Mouse (Mus musculus) erythroid progenitor cell, adult 5-6 weeks (primary cell): ENCODE measurements at regions not wholly inside any gene's neighbourhood (a gene's known extent, or its start where the extent isn't known, plus 50 kb on each side); places are given as distances from the start of the nearest gene placed in this dataset.
A peak's percentile ranks its signal among the peaks of the same experiment; 100 is the strongest.

Source experiments
- ATAC-seq: replicated peaks from 2 replicates; pipeline ENCODE4 v1.8.0; 2016; ENCODE audit warnings: moderate number of reproducible peaks, mild to moderate bottlenecking, moderate TSS enrichment, inconsistent platforms; ENCODE audit not compliant: poor library complexity, low FRiP score, severe bottlenecking

DNA sequence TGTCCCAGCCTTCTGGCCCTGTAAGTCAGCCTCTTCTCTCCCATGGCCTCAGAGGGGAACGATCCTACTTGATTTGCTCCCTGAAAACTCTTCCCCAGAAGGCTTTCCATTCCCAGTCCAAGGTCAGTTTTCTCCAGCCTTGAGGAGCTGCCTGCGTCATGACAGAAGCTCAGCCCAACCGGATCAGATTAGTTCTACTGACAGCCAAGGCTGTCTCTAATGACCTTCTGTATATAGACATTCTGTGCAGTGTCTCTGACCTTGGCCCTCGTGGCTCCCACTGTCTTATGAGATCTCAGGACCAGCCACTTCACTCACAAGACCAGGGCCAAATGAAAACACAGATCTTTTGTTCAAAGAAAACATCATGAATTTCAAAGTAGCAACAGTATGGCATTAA, 166.6 kb upstream of the Cited2 start:
- ATAC-seq = no peak

DNA sequence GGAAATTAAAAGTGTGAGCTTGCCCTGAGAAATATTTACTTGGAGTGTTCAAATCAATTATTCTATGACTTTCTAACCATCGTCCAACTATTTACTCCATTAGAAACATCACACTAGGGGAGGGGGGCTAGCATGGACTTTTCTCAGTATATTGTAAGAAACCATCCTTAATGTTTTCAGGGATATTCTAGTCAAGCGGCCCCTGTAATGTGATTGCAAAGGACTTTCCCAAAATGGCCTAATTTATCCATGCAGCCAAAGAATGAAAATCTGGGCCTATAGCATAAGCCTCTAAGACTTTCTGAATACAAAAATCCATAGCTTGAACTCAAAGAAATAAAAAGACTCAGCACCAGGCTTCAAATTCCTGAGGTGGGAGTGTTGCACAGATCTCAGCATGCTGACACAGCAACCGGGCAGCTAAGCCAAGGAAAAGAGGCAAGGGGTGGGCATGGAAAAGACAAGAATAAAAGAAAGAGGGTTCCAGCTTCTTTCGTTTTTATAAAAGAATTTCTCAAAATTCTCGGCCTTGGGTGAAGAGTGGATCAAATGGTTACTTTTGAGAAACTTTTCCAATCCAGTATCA, 163.6 kb upstream of the Cited2 start:
- ATAC-seq = no peak

DNA sequence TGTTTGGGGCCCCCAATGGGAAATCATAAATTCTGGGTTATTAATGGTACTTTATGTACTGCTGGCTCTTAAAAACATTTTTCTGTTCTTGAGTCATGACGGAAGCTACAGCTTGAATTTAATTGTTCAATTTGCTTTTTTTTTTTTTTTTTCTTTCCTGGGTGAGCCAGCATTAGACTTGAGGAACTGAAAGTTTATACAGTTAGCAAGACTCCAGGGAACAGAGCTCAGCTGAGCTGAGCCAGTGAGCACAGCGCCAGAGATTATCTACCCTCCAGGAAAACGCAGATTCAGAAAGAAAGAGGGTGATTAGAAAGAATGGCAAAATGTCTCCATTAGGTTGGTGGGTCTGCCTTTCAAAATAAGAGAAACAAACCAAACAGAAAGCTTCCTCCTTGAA, 163.0 kb upstream of the Cited2 start:
- ATAC-seq = no peak

DNA sequence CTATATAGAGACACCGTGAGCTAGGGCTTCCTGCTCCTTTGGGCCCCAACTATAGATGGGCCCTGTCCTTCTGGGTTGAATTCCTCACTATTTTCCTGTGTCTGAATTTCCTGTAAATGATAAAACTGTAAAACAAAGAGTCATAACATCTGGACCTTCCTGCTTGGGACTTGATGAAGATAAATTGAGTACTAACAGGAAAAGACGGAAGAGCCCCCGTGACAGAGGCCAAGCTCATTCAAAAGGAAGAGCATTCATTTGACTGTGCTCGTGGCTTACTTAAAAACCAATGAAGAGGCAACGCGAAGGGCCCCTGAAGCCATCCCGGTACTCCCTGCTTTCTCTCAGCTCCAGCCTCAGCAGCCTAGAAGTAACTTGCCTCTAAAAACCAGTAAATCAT, 161.6 kb upstream of the Cited2 start:
- ATAC-seq = no peak

DNA sequence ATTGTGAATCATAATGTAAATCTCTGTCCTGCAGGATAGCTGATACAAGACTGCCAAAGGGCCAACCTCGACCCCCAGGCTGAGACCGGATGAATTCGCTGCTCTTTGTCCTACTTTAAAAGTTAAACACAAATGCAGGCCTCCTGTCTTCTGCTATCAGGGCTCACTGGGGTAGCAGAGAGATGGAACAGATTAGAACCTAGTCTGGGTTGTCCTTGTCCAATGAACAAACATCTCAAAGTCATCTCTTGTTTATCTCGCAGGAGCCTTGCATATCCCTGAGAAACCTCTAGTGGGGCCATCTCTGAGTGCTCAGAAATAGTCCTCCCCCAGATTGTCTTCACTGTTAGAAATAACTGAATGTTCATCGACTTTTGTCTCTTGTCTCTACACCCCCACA, 161.0 kb upstream of the Cited2 start:
- ATAC-seq = no peak

DNA sequence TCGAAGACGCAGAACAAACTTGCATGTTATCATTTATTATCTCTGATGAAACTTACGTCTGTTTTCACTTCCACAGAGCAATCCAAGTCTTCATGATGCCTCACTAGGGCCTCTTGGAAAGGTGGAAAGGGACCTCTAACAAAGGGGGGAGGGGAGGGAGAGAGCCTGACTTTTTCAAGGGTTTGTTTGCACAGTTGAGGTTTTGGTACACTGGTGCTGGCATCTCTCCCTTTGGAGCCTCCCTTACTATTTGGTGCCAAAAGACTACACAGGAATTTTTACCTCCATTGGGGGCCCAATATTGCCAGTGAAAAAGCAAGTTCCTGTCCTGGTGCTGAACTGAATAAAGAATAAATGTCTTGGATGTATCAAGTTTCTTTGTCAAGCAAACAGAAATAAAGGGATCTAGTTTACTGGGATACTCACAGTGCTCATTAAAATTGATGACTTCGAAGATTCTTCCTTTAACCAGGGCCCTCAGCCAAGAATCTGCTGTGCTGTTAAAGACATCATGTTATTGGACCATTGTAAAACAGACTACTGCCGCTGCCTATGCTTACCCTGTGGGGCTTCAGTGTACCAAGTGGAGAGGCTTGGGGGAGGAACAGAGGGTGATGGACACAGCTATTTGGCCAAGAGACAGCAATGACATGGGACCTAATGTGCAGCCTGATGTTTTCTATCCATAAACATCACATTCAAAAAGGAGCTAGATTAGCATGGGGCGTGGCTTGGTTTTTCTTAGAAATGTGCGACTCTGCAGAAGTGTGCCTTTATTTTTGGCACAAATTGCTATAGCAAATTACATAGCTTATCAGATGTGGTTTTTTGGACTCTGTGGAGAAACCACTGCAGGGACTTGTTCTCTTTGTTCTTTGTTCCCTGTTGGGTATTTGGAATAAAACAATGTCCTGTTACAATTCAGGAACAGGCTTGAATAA, 160.3 kb upstream of the Cited2 start:
- ATAC-seq = peak; percentile 42; the same call in 1 of the 2 replicates

DNA sequence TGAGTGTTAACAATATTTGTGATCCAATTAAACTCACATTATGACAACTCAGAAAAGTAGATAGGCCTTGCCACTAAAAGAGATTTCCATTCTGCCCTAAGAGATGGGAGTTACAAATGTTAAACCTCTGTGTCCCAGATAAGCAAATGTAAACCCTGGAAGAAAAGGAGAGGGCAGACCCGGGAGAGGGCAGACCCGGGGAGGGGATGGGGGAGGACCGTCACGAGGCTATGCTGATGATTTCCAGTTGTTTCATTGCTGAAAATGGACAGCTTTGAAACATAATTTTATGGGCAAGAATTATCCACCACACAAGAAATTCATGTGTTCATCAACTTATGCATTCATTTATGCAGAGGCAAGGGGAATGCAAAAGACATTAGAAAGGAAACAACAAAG, 159.7 kb upstream of the Cited2 start:
- ATAC-seq = no peak

DNA sequence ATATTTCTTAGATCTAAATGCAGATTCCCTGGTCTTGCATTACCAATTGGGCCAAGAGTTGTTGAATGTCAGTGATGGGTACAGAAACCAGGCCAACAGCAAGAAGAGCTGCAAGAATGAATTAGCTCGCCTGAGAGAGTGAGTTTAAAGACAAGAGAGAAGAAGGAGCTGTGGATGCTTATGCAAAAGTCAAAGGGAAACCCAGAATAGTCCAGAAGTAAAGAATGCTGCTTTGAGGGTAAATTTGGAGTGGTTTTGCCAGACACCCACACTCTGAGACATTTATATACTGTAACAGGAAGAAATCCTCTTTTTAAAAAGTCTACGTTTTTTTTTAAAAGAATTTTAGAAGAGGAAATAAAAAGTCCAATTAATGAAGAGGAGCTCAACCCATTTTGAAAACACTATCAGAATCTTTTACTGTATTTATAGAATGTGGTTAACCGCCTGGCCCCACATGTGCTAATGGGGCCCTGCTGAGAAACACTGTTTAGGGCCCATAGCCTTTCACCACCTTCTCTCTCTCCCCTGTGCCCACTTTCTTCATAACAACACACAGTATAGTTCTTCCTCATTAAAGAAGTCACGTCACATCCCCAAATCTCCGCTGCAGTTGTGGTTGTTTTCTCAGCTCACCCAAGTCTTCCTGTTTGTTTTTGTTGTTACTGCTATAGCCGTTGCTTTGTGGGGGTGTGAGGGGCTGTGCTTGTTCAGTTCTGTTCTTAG, 158.0 kb upstream of the Cited2 start:
- no peak for ATAC-seq

DNA sequence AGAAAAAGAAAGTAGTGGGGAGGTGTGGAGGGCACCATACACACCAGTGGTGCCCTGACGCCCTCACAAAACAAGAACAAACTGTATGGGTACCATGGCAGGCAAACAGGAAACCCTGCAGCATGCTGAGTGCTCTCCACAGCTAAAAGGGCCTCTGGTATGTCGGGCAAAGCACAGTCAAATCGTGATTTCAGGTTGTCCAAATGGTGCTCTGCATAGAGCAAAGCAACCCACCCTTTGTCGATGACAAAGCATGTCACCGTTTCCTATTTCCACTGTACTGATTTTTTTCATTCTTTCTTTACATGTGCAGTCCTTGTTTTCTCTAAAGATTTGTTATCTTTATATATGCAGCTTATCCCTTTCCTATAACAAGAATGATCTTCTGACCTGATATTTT, 156.0 kb upstream of the Cited2 start:
- ATAC-seq = no peak

DNA sequence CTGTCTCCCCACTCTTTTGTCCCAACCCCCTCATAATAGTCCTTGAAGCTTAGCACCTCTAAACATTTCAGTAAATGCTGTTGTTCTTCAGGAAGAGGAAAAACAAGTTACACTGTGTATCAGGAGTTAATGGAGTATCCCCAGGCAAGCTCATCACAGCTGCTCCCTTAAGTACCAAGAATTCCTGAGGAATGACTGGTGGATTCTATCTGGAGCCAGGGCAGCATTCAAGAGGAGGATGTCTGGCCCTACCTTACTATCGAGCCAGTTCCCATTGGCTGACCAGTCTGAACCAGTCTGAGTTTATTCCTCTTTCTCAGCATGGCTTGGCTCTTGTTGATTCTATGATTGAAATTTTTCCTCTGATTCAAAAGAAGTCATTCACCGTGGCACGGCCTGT, 155.4 kb upstream of the Cited2 start:
- ATAC-seq = no peak

DNA sequence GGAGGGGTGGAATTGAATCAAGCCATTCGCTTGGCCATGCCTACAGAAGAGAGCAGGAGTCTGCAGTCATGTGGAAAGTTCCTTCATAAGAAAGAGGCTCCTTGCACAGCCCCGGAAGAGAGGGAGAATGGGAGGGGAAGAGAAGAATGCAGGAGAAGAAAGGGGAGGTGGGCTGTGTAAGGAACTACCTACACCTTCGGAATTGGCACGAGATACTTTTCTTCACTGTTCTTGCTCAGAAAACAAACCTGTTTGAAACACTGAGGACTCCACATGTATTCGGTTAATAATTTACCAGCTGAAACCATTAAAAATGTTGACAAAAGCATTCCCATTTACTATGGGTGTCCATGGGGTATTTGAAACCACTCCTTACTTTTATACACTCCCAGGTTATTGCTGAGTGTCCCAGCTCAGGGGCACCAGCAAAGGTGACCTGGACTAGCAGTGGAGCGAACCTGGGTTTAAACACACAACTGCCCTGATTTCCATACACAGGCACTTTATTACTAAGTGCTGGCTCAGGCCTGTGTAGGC, 153.4 kb upstream of the Cited2 start:
- no peak for ATAC-seq

DNA sequence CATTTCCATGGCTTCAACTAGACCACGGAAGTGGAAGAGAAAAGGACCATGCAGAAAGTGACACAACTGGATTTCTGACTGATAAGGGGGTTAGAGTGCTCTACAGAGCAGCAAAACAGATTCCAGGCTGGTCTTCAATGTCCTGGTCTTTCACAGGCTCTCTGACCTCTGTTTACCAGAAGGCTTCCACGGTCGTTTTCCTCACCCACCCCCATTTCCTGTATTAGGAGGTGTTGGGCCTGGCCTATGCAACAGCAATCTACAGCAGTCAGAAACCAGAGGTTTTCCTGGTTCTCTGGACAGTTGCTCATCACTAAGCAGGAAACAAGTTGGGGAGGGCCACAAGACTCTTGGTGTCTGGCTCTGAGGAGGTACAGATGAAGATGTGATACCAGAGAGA, 148.1 kb upstream of the Cited2 start:
- no peak for ATAC-seq

DNA sequence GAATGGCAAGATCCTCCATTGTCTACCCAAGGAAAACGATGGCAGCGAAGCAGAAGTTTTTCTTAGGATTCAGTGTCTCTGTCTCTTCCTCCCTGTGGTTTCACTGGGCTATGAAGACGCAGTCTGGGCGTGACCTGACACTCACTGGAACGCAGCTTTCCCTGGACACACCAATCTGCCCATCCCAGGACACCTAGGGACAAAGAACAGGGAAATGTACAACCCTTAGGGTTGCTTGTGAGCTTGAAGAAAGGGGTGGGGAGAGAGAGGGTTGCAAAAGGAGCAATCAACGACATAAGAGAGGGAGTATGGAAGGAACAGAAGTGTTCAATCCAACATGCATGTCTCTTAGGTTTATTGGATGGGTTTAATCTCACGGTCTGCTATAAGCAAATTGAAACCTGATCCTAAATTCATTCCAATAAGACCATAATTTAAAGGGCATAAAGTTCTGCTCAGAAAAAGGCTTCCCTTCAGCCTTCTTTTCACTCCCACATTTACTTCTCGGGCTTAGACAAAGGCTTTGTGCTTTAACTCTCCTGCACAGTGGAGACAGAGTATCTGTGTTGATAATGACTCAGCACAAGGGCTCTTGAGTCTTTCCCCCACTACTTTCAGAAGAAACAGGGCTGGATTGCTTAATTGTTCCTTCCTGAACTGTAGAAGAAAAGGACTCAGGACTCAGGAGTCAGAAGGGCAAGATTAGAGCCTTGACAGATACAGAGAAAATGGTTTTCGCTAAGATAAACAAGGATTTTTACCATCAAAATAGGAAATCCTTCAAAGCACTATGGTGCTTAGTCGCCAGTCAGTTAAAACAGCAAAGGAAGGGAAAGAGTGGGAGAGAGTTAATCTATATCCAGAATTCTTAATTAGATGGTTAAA, 147.3 kb upstream of the Cited2 start:
- no peak for ATAC-seq

DNA sequence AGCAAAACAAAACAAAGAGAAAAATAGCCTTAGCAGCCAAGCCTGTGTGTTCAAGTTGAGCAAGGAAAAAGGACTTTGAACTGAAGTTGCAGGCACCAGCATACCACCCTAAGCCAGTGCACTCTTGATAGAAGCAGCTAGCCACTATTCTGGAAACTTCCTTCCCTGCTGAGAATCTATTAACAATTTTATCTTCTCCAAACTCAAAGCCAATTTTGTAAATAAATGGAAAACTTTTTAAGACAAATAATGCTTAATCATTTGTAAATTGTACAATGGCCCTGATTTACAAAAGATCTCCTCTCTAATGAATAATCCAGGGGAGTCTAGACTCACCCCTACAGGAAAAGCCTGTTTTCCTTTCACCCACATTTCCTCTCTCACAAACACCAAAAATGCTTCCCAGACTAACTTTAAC, 146.7 kb upstream of the Cited2 start:
- ATAC-seq = no peak

DNA sequence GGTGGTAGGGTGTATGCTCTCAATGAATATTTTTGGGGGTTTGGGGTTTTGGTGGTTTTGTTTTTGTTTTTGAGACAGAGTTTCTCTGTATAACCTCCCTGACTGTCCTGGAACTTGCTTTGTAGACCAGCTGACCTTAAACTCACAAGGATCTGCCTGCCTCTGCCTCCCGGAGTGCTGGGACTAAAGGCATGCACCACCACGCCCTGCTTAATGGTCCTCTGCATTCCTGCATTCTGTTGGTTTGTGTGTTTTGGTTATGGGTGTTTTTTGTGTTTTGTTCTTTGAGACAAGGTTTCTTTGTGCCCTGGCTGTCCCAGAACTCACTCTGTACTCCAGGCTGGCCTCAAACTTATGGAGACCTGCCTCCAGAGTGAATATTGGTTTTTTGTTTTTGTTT, 143.6 kb upstream of the Cited2 start:
- no peak for ATAC-seq

DNA sequence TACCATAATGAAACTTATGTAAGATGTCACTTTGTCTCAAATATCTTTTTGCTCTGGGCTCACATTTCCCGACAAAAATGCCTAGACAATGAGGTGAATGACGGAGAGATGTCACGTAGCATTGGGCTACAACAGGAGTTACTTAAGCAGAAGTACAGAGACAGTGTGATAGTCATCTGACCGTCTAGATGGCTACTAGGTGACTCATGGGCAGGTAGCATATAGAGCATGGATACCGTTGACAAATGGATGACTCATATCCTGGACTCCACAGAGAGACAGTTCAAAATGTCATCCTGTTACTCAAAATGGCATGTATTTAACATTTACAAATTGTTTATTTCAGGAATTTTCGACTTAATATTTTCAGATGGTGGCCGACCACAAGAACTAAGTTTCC, 138.2 kb upstream of the Cited2 start:
- ATAC-seq = no peak

DNA sequence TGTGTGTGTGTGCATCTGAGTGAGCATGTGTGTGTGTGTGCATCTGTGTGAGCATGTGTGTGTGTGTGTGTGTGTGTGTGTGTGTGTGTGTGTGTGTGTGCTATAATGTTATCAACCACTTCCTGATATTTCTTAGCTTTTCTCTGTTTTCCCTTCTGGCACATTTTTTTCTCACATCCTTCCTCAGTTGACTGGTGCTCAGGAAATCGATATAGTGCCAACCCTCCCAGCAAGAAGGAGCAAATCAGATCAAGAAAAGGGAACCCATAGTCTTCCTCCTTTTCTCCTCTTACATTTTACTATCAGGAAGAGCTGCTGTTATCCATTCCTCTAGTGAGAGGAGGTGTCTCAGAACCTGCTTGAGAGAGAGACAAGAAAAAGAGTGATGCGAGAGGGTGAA, 136.1 kb upstream of the Cited2 start:
- no peak for ATAC-seq

DNA sequence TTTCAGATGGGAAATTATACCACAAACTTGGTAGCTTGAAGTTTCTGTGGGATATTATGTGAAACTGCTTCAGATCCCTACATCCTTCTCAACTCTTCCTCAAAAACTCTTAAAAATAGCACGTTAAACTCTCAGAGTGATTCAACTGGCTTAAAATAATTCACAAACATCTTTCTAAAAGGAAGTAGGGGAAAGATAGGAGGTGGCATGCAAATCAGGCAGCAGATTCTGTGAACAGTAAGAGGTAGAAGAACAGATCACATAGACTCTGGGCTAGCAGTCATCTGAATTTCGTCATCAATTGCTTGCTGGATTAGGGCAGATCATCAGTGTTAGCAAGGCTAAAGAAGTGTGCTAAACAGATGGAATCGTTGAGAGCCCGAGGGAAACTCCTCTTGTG, 133.9 kb upstream of the Cited2 start:
- no peak for ATAC-seq

DNA sequence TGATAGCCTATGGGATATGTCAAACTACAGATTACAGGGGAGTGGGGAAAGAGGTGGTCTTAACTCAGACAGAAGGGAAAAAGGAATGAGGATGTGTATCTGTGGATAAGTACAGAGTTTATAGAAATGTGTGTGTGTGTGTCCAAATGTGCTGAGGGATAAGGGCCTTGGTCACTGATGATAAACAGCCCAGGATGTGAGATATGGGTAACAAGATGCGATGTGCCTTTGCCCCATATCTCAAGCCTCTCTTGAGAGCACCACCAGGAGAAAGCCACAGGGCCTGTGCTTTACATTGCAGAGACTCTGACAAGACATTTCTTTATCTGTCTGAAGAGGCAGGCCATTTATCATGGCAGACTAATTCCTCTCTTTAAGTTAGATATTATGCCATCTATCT, 132.8 kb upstream of the Cited2 start:
- peak; percentile 67; the same call in 1 of the 2 replicates for ATAC-seq

DNA sequence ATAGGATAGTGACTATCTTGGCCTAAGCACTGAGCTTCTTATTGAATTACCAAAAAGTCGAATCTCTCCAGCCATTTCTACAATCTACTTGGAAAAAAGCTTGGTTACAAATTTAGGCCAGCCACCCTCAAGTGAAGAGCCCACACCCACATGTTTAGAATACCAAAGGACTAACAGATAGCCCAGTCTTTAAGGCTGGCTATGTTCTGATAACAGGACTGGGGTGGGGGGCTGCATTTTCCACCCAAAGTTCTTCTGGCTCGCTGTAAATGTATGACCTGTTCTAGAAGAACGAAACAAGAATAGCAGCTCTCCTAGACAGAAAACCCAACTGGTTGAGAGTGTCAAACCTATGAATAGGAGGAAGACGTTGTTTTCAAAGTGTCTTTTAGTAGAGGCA, 130.6 kb upstream of the Cited2 start:
- ATAC-seq = no peak
